In genomic region chr13:12340183-12340975, GRCm38 (mm10) we compare ENCODE assay signal across 8 mouse cellular contexts. TPM values are rescaled to one million over a fixed set of nuclear protein-coding genes. Genes with fewer than 3 reads are reported as not detected.
DNase-seq lines count a peak whose midpoint lies in the region; ATAC-seq and TF ChIP-seq lines count a peak whose summit lies in the region.

Gene Actn2, minus strand, starts transcription at chr13:12340760.

- no peak for TF ChIP-seq POLR2A in lung, adult 2 months (IDR thresholded peaks at IDR 0.05; ENCODE audit: borderline replicate concordance, extremely low read depth, low read depth, low read length)

- H3K4me1 ChIP-seq in lung, adult 2 months (ENCODE audit: control insufficient read depth, insufficient read depth, low read length) = no peaks in the 10 kb centered on the region

- 1% methylated on average over 43 of the region's 43 CpGs for WGBS in lung, adult 2 months

- no peak within 1 kb of the TSS for H3K4me3 ChIP-seq in lung, adult 2 months (replicated peaks; ENCODE audit: extremely low read depth, low read depth, low read length)

- DNase-seq in MN1 (ENCODE audit: low spot score) = peak; percentile 85
- peak; percentile 66 for DNase-seq in cerebellum, adult 9-11 months
- DNase-seq in frontal cortex, postnatal 10 days (ENCODE audit: low spot score in 2 of 2) = peak; percentile 65 to 77
- peak; percentile 66 to 70 for DNase-seq in layer of hippocampus, adult 8-10 months (ENCODE audit: low spot score in 2 of 2)
- peak; percentile 50 for DNase-seq in lung, adult 2 months
- peak; percentile 91 for DNase-seq in testis, postnatal 14 days (ENCODE audit: low spot score)

- TF ChIP-seq CTCF in lung, adult 2 months (IDR thresholded peaks at IDR 0.05; ENCODE audit: insufficient read depth, low read length) = no peak

- ATAC-seq in hematopoietic stem cell, adult 5-6 weeks (replicated peaks in 1 of 2; ENCODE audit: insufficient read depth in 1 of 2, low FRiP score in 2 of 2, low TSS enrichment in 1 of 2, low read depth in 1 of 2, poor library complexity in 2 of 2, severe bottlenecking in 2 of 2) = peak; percentile 94 to 98
- ATAC-seq in neutrophil, adult 5-6 weeks (ENCODE audit: extremely low read depth, insufficient number of reproducible peaks, low FRiP score, poor library complexity, severe bottlenecking) = peak; percentile 74; the same call in 1 of the 2 replicates

RNA-seq across cellular contexts. Expression of gene Actn2, which starts in this region (rescaled TPM):
- 0.60 and 2.8 TPM in 2 replicates for total RNA-seq in hematopoietic stem cell, adult 5-6 weeks (2017)
- total RNA-seq in layer of hippocampus, adult 8-10 months (2022) = 10 to 100 TPM; 16.4 to 19.6 (median 17.7) TPM
- 40.0 and 61.4 TPM in 2 replicates for polyA plus RNA-seq in lung, adult 2 months (2012; rRNA removed)
- total RNA-seq in neutrophil, adult 5-6 weeks (2017) = 0.70 and 1.5 TPM in 2 replicates
